Mouse (Mus musculus) limb, embryonic 14.5 days (tissue): ENCODE results near the gene Ghrhr. TPM values are rescaled to one million over a fixed set of nuclear protein-coding genes. Genes with fewer than 3 reads are reported as not detected.

Experiments used
- ATAC-seq: fragments of 200-750 bp; cut with Nextera tagmentation; 2 replicates; pipeline ENCODE4 v1.8.0; 2017; ENCODE audit warnings: low read depth, moderate number of reproducible peaks, moderate TSS enrichment; ENCODE audit not compliant: low FRiP score
- DNase-seq: peaks from one replicate; pipeline ENCODE4 v3.0.0-alpha.2; 2015; ENCODE audit warnings: low spot score
- H3K27ac ChIP-seq: fragments of 300-500 bp; sonication (generic); replicated peaks from 2 replicates; pipeline ENCODE4 v1.5.1; 2014; ENCODE audit warnings: low read depth, mild to moderate bottlenecking, low read length, moderate library complexity, mixed read lengths
- H3K27me3 ChIP-seq: fragments of 300-500 bp; sonication (generic); 2 replicates; pipeline ENCODE4 v1.6.1; 2014; ENCODE audit warnings: low read length, mixed read lengths; ENCODE audit not compliant: control insufficient read depth, insufficient read depth
- H3K36me3 ChIP-seq: fragments of 300-500 bp; sonication (generic); 2 replicates; pipeline ENCODE4 v1.6.1; 2014; ENCODE audit warnings: mild to moderate bottlenecking, low read length, moderate library complexity, mixed read lengths; ENCODE audit not compliant: control insufficient read depth, insufficient read depth
- H3K4me1 ChIP-seq: fragments of 300-500 bp; sonication (generic); 2 replicates; pipeline ENCODE4 v1.6.1; 2014; ENCODE audit warnings: antibody characterized with exemption, low read length, mixed read lengths; ENCODE audit not compliant: control insufficient read depth, insufficient read depth
- H3K4me2 ChIP-seq: fragments of 300-500 bp; sonication (generic); replicated peaks from 2 replicates; pipeline ENCODE4 v1.6.1; 2014; ENCODE audit warnings: low read depth, mild to moderate bottlenecking, low read length, moderate library complexity; ENCODE audit not compliant: severe bottlenecking
- H3K4me3 ChIP-seq: fragments of 300-500 bp; sonication (generic); replicated peaks from 2 replicates; pipeline ENCODE4 v1.5.1; 2014; ENCODE audit warnings: low read length
- H3K9ac ChIP-seq: fragments of 300-500 bp; sonication (generic); 2 replicates; pipeline ENCODE4 v1.6.1; 2014; ENCODE audit warnings: mild to moderate bottlenecking, low read depth, low read length, moderate library complexity; ENCODE audit not compliant: severe bottlenecking
- H3K9me3 ChIP-seq: fragments of 300-500 bp; sonication (generic); 2 replicates; pipeline ENCODE4 v1.6.1; 2016; ENCODE audit warnings: low read length; ENCODE audit not compliant: control insufficient read depth
- POLR2A ChIP-seq: fragments of 200-500 bp; IDR thresholded peaks from 2 replicates; pipeline ENCODE4 v1.8.0; 2012; ENCODE audit warnings: inconsistent platforms, mild to moderate bottlenecking, moderate library complexity, borderline replicate concordance; ENCODE audit not compliant: insufficient read depth, insufficient read length; ENCODE audit errors: extremely low read depth
- WGBS: fragments of 180-500 bp; shearing (Covaris S2); extraction: QIAGEN DNeasy Blood & Tissue Kit; methylation state at CpG from one replicate; pipeline ENCODE4 v1.1.7; 2014; 5-methylcytosine and 5-hydroxymethylcytosine counted together
- polyA plus RNA-seq, 2 experiments: library from polyadenylated mRNA; depleted of rRNA in 1 of 2; stranded (reverse) in 1 of 2; unstranded in 1 of 2; fragments of >200 nt; fragmentation: Nextera tagmentation in 1 of 2; extraction: Ambion mirVana in 1 of 2; gene quantifications; 2 replicates each; pipeline versions ENCODE4 v1.2.1 to v1.2.3; 2012 to 2014

Ghrhr gene
- polyA plus RNA-seq, 2 experiments, result not detected

- no peak for TF ChIP-seq POLR2A
- no peak overlapping the region for H3K4me3 ChIP-seq
- H3K27ac ChIP-seq, result no peak overlapping the region
- no peak overlapping the region for H3K9ac ChIP-seq
- no peaks in the 10 kb centered on the region for H3K27me3 ChIP-seq
- no peaks in the 10 kb centered on the region for H3K4me1 ChIP-seq
- ATAC-seq (no peak), DNase-seq (no peak)
- H3K36me3 ChIP-seq, result no peaks in the 10 kb centered on the region
- H3K4me2 ChIP-seq, result no peak overlapping the region
- no peaks in the 10 kb centered on the region for H3K9me3 ChIP-seq
- WGBS, result 76% methylated on average over 5 of the region's 5 CpGs
These were observed 19.0 kb upstream of the Ghrhr start for GRCm38 (mm10) chr6:55356976-55357635.

- Histone ChIP-seq H3K4me2 (no peak overlapping the region), H3K27ac (no peak overlapping the region), H3K4me3 (no peak overlapping the region), H3K9ac (no peak overlapping the region), H3K27me3 (no peaks in the 10 kb centered on the region), H3K36me3 (no peaks in the 10 kb centered on the region), H3K4me1 (no peaks in the 10 kb centered on the region), H3K9me3 (no peaks in the 10 kb centered on the region)
- ATAC-seq (no peak), DNase-seq (no peak)
- WGBS, result 53% methylated on average over 6 of the region's 6 CpGs
- no peak for TF ChIP-seq POLR2A
These were observed 18.5 kb upstream of the Ghrhr start for GRCm38 (mm10) chr6:55357636-55358031.

- no peak overlapping the region for H3K4me2 ChIP-seq
- TF ChIP-seq POLR2A, result no peak
- H3K9me3 ChIP-seq, result no peaks in the 10 kb centered on the region
- H3K9ac ChIP-seq, result no peak overlapping the region
- 23% methylated on average over 2 of the region's 2 CpGs for WGBS
- DNase-seq, result no peak
- H3K36me3 ChIP-seq, result no peaks in the 10 kb centered on the region
- no peak for ATAC-seq
- H3K27ac ChIP-seq, result no peak overlapping the region
- no peak overlapping the region for H3K4me3 ChIP-seq
- H3K4me1 ChIP-seq, result no peaks in the 10 kb centered on the region
- no peaks in the 10 kb centered on the region for H3K27me3 ChIP-seq
These were observed 17.4 kb upstream of the Ghrhr start for GRCm38 (mm10) chr6:55358731-55359143.

DNA sequence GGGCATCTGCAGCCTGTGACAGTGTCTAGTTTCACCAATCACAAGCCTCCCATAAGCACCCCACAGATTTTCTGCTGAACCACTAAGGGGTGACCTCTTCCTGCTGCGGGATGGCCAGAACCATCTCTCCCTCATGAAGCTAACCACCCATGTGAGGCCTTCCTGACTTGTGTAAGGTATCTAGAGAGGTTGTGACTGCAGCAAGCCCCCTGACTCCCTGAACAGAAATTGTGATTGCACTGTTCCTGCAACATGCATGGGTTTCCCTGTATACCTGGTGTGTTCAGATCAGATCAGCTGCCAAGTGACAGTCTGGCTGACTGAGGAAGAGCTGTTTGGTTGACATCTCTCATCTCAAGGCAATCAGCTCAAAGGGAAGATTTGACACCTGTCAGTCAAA, 13.4 kb upstream of the Ghrhr start:
- no peak overlapping the region for H3K4me2 ChIP-seq
- TF ChIP-seq POLR2A, result no peak
- H3K4me1 ChIP-seq, result no peaks in the 10 kb centered on the region
- no peak overlapping the region for H3K27ac ChIP-seq
- H3K36me3 ChIP-seq, result no peaks in the 10 kb centered on the region
- H3K4me3 ChIP-seq, result no peak overlapping the region
- no peaks in the 10 kb centered on the region for H3K27me3 ChIP-seq
- H3K9me3 ChIP-seq, result no peaks in the 10 kb centered on the region
- no peak for DNase-seq
- H3K9ac ChIP-seq, result no peak overlapping the region
- 84% methylated on average over 1 of the region's 1 CpGs for WGBS
- ATAC-seq, result no peak

DNA sequence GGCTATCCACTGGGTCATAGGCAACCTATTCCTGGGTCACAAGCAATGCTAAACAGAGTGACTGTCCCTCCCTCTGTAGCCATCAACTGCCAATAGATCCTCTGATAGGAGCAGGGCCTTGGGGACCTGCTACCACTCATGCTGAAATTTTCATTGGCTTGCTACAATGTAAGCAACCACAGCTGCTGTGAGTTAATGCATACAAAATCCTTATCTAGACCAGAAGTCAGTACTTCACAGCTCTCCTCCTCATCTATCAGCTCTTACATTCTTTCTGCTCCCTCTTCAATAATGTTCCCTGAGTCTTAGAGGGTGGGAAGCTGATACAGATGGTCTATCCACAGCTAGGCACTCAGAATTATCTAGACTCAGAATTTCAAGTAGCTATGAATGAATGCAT, 9.0 kb upstream of the Ghrhr start:
- TF ChIP-seq POLR2A, result no peak
- Histone ChIP-seq H3K4me1 (no peaks in the 10 kb centered on the region), H3K4me3 (no peak overlapping the region), H3K36me3 (no peaks in the 10 kb centered on the region), H3K27me3 (no peaks in the 10 kb centered on the region), H3K4me2 (no peak overlapping the region), H3K9me3 (no peaks in the 10 kb centered on the region), H3K27ac (no peak overlapping the region), H3K9ac (no peak overlapping the region)
- no peak for DNase-seq
- no peak for ATAC-seq

- Histone ChIP-seq H3K4me1 (no peaks in the 10 kb centered on the region), H3K4me2 (no peak overlapping the region), H3K27ac (no peak overlapping the region), H3K9me3 (no peaks in the 10 kb centered on the region), H3K4me3 (no peak overlapping the region), H3K27me3 (no peaks in the 10 kb centered on the region), H3K9ac (no peak overlapping the region), H3K36me3 (no peaks in the 10 kb centered on the region)
- DNase-seq, result no peak
- TF ChIP-seq POLR2A, result no peak
- WGBS, result 87% methylated on average over 6 of the region's 6 CpGs
- ATAC-seq, result no peak
These were observed 5.3 kb upstream of the Ghrhr start for GRCm38 (mm10) chr6:55370831-55371230.
